Mouse (Mus musculus) neutrophil, adult 65 days (primary cell): ENCODE data around the gene Vapb. TPM values are rescaled to one million over a fixed set of nuclear protein-coding genes. Genes with fewer than 3 reads are reported as not detected.

Source experiments
- total RNA-seq: library from RNA; stranded (reverse); gene quantifications from 2 replicates; pipeline ENCODE4 v1.2.4, GENCODE M21; 2023

Gene Vapb
- total RNA-seq = 29.6 and 34.2 TPM in 2 replicates

GRCm38 (mm10) chr2:173737222-173737989 is at the start of gene Vapb:
Gene Vapb, plus strand, starts transcription at chr2:173737511.

GRCm38 (mm10) chr2:173719115-173719514 is 18.2 kb upstream of the Vapb start, which contains the start of gene 1700010B08Rik:
Gene 1700010B08Rik, plus strand, starts transcription at chr2:173719415.

Other genes starting within 250 kb of the Vapb start
- gene 1700021F07Rik, start 214.9 kb upstream of the Vapb start, total RNA-seq = not detected in 2 replicates
- not detected in 2 replicates for gene Ankrd60, start 159.1 kb upstream of the Vapb start, total RNA-seq
- gene Rab22a, start 77.8 kb upstream of the Vapb start, total RNA-seq = 17.1 and 17.7 TPM in 2 replicates
- not detected in 2 replicates for gene 1700010B08Rik, start 18.1 kb upstream of the Vapb start, total RNA-seq